Mouse (Mus musculus) testis, adult 2 months (tissue): Measurements from ENCODE around the gene Slc35e1.

ENCODE experiments used
- CTCF ChIP-seq: fragments of 200-500 bp; IDR thresholded peaks from 2 replicates; pipeline ENCODE4 v1.5.1; 2012; ENCODE audit warnings: low read depth, mild to moderate bottlenecking, inconsistent platforms, low read length, moderate library complexity; ENCODE audit not compliant: control insufficient read depth, insufficient read depth, insufficient replicate concordance
- POLR2A ChIP-seq: fragments of 200-500 bp; IDR thresholded peaks from 2 replicates; pipeline ENCODE4 v1.6.1; 2012; ENCODE audit warnings: low read depth, mild to moderate bottlenecking, inconsistent platforms, low read length, moderate library complexity; ENCODE audit not compliant: control insufficient read depth

DNA sequence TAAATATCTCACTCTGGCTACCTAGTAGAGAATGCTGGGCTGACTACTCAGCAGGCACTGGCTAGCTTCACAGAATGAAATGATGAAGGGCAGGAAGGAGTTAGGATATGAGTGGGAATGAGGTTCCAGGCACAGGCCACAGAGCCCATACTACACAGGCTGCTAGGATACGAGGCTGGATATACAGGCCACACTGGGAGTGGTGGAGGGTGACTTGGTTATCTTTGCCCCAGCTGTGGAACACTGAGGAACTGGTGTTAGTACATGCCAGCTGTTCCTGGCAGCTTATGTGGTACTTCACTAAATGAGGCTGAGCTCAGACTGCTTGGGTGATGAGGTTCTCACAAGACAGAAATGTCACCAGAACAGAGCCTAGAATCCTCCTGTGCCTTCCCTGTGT is 20.7 kb upstream of the Slc35e1 start:
- TF ChIP-seq CTCF, result no peak
- no peak for TF ChIP-seq POLR2A
